Mouse (Mus musculus) thymus, adult 2 months (tissue): ENCODE measurements around the gene Il2rg. TPM values are rescaled to one million over a fixed set of nuclear protein-coding genes. Genes with fewer than 3 reads are reported as not detected.

Source experiments
- DNase-seq: peaks from one replicate; pipeline ENCODE4 v3.0.0; 2021
- H3K27ac ChIP-seq: fragments of 200-500 bp; 2 replicates; pipeline ENCODE4 v1.5.1; 2012; ENCODE audit warnings: low read length, control low read depth; ENCODE audit not compliant: control insufficient read depth, insufficient read depth
- H3K27me3 ChIP-seq: fragments of 200-500 bp; 2 replicates; pipeline ENCODE4 v1.6.1; 2012; ENCODE audit warnings: mild to moderate bottlenecking, low read length, moderate library complexity, mixed read lengths; ENCODE audit not compliant: control insufficient read depth, insufficient read depth
- H3K36me3 ChIP-seq: fragments of 200-500 bp; 2 replicates; pipeline ENCODE4 v1.6.1; 2012; ENCODE audit warnings: mild to moderate bottlenecking, low read length, moderate library complexity; ENCODE audit not compliant: control insufficient read depth, insufficient read depth
- H3K4me1 ChIP-seq: fragments of 200-500 bp; replicated peaks from 2 replicates; pipeline ENCODE4 v1.6.1; 2012; ENCODE audit warnings: low read length; ENCODE audit not compliant: control insufficient read depth, insufficient read depth
- H3K4me3 ChIP-seq: fragments of 200-500 bp; 2 replicates; pipeline ENCODE4 v1.5.1; 2012; ENCODE audit warnings: mild to moderate bottlenecking, low read length, control low read depth, moderate library complexity; ENCODE audit not compliant: control insufficient read depth, insufficient read depth
- CTCF ChIP-seq: fragments of 200-500 bp; IDR thresholded peaks from 2 replicates; pipeline ENCODE4 v1.5.1; 2012; ENCODE audit warnings: mild to moderate bottlenecking, control low read depth, low read length, moderate library complexity, borderline replicate concordance; ENCODE audit not compliant: control insufficient read depth, poor library complexity, insufficient read depth; ENCODE audit errors: extremely low read depth
- POLR2A ChIP-seq: fragments of 200-500 bp; IDR thresholded peaks from 2 replicates; pipeline ENCODE4 v1.6.1; 2012; ENCODE audit warnings: mild to moderate bottlenecking, low read length, control low read depth, moderate library complexity; ENCODE audit not compliant: control insufficient read depth, poor library complexity, insufficient read depth; ENCODE audit errors: extremely low read depth
- WGBS: fragments of 180-500 bp; shearing (Covaris S2); methylation state at CpG from one replicate; pipeline ENCODE4 v1.1.7; 2018; 5-methylcytosine and 5-hydroxymethylcytosine counted together
- polyA plus RNA-seq: library from polyadenylated mRNA; depleted of rRNA; stranded (reverse); fragments of >200 nt; gene quantifications from 2 replicates; pipeline ENCODE4 v1.2.3, GENCODE M21; 2012

The Il2rg gene
- polyA plus RNA-seq, 1 experiment = 430 TPM

- peaks cover 20% of the 10 kb centered on the region for H3K4me1 ChIP-seq
- H3K4me3 ChIP-seq = peak overlapping the region; percentile 59
- no peak for DNase-seq
- H3K27me3 ChIP-seq = no peaks in the 10 kb centered on the region
- peaks cover 32% of the 10 kb centered on the region for H3K36me3 ChIP-seq
- no peak for TF ChIP-seq CTCF
- no peak for TF ChIP-seq POLR2A
- peak overlapping the region; percentile 100 for H3K27ac ChIP-seq
- 36% methylated on average over 6 of the region's 6 CpGs for WGBS
Observed at GRCm38 (mm10) chrX:101266631-101267030, 1.4 kb downstream of the Il2rg start.

GRCm38 (mm10) chrX:101263892-101264291, 4.2 kb downstream of the Il2rg start, which contains the start of gene Gm614:
Gene Gm614, minus strand, starts transcription at chrX:101263992.
- DNase-seq = no peak
- H3K4me1 ChIP-seq = peaks cover 33% of the 10 kb centered on the region
- H3K36me3 ChIP-seq = peaks cover 35% of the 10 kb centered on the region
- no peak for TF ChIP-seq CTCF
- TF ChIP-seq POLR2A = no peak
- no peak within 1 kb of the TSS for H3K4me3 ChIP-seq
- no peak within 1 kb of the TSS for H3K27ac ChIP-seq
- H3K27me3 ChIP-seq = no peaks in the 10 kb centered on the region
- WGBS = 100% methylated on average over 1 of the region's 1 CpGs

GRCm38 (mm10) chrX:101260441-101261325, 7.4 kb downstream of the Il2rg start:
- 6% methylated on average over 8 of the region's 13 CpGs for WGBS

GRCm38 (mm10) chrX:101256603-101257002, 11.5 kb downstream of the Il2rg start:
- H3K4me3 ChIP-seq = no peak overlapping the region
- 81% methylated on average over 13 of the region's 13 CpGs for WGBS

More at GRCm38 (mm10) chrX:101260441-101261325, 7.4 kb downstream of the Il2rg start:
- H3K4me1 ChIP-seq = peaks cover 40% of the 10 kb centered on the region
- H3K36me3 ChIP-seq = peaks cover 32% of the 10 kb centered on the region
- no peaks in the 10 kb centered on the region for H3K27me3 ChIP-seq
- H3K27ac ChIP-seq = peak overlapping the region; percentile 98
- 0 out of 2 replicates have a peak overlapping the region, but pooled peaks have one; percentile 23 for H3K4me3 ChIP-seq
- DNase-seq = peak; percentile 48
- TF ChIP-seq CTCF (no peak), POLR2A (no peak)

GRCm38 (mm10) chrX:101254740-101255139, 13.3 kb downstream of the Il2rg start:
- WGBS = 0% methylated on average over 26 of the region's 26 CpGs
- no peak for DNase-seq
- Histone ChIP-seq H3K4me3 (peak overlapping the region; percentile 67), H3K27ac (peak overlapping the region; percentile 67), H3K4me1 (peaks cover 16% of the 10 kb centered on the region), H3K36me3 (0 out of 2 replicates have a peak, but pooled peaks cover 3% of the 10 kb centered on the region), H3K27me3 (no peaks in the 10 kb centered on the region)
- no peak for TF ChIP-seq POLR2A
- TF ChIP-seq CTCF = no peak

More at GRCm38 (mm10) chrX:101256603-101257002, 11.5 kb downstream of the Il2rg start:
- TF ChIP-seq CTCF (peak; percentile 46; the same call in 1 of the 2 replicates), POLR2A (no peak)
- Histone ChIP-seq H3K36me3 (0 out of 2 replicates have a peak, but pooled peaks cover 6% of the 10 kb centered on the region), H3K27ac (no peak overlapping the region), H3K27me3 (no peaks in the 10 kb centered on the region), H3K4me1 (peaks cover 29% of the 10 kb centered on the region)
- DNase-seq = peak; percentile 69

GRCm38 (mm10) chrX:101253952-101254729, 13.9 kb downstream of the Il2rg start, which contains the start of gene Foxo4:
Gene Foxo4, plus strand, starts transcription at chrX:101254528.
- peak within 1 kb of the TSS; percentile 67 for H3K4me3 ChIP-seq
- DNase-seq = peak; percentile 85
- 0 out of 2 replicates have a peak, but pooled peaks cover 3% of the 10 kb centered on the region for H3K36me3 ChIP-seq
- TF ChIP-seq POLR2A = peak; percentile 94
- TF ChIP-seq CTCF = no peak
- H3K4me1 ChIP-seq = peaks cover 16% of the 10 kb centered on the region
- 2% methylated on average over 46 of the region's 47 CpGs for WGBS
- no peaks in the 10 kb centered on the region for H3K27me3 ChIP-seq
- H3K27ac ChIP-seq = peak within 1 kb of the TSS; percentile 67
